Mouse (Mus musculus) hindbrain, embryonic 12.5 days (tissue): Measurements from ENCODE around the gene Tnfaip1. TPM values are rescaled to one million over a fixed set of nuclear protein-coding genes. Genes with fewer than 3 reads are reported as not detected.

ENCODE experiments used
- ATAC-seq: fragments of 200-750 bp; cut with Nextera tagmentation; 2 replicates; pipeline ENCODE4 v1.8.0; 2017; ENCODE audit warnings: moderate TSS enrichment; ENCODE audit not compliant: low FRiP score
- H3K27ac ChIP-seq: fragments of 300-500 bp; sonication (generic); 2 replicates; pipeline ENCODE4 v1.5.1; 2016; ENCODE audit warnings: mild to moderate bottlenecking
- H3K27me3 ChIP-seq: fragments of 300-500 bp; sonication (generic); 2 replicates; pipeline ENCODE4 v1.6.1; 2016; ENCODE audit warnings: mild to moderate bottlenecking
- H3K36me3 ChIP-seq: fragments of 300-500 bp; sonication (generic); 2 replicates; pipeline ENCODE4 v1.6.1; 2016; ENCODE audit warnings: mild to moderate bottlenecking
- H3K4me1 ChIP-seq: fragments of 300-500 bp; sonication (generic); 2 replicates; pipeline ENCODE4 v1.6.1; 2016
- H3K4me2 ChIP-seq: fragments of 300-500 bp; sonication (generic); replicated peaks from 2 replicates; pipeline ENCODE4 v1.6.1; 2016; ENCODE audit warnings: mild to moderate bottlenecking
- H3K4me3 ChIP-seq: fragments of 300-500 bp; sonication (generic); 2 replicates; pipeline ENCODE4 v1.5.1; 2016; ENCODE audit warnings: mild to moderate bottlenecking
- H3K9ac ChIP-seq: fragments of 300-500 bp; sonication (generic); 2 replicates; pipeline ENCODE4 v1.6.1; 2016; ENCODE audit warnings: mild to moderate bottlenecking, moderate library complexity
- H3K9me3 ChIP-seq: fragments of 300-500 bp; sonication (generic); replicated peaks from 2 replicates; pipeline ENCODE4 v1.6.1; 2016; ENCODE audit warnings: mild to moderate bottlenecking
- whole genome bisulfite sequencing: fragments of 180-500 bp; shearing (Covaris S2); methylation state at CpG from one replicate; pipeline ENCODE4 v1.1.7; 2016; 5-methylcytosine and 5-hydroxymethylcytosine counted together
- polyA plus RNA-seq: library from polyadenylated mRNA; unstranded; fragments of >200 nt; fragmentation: Nextera tagmentation; extraction: Ambion mirVana; gene quantifications from 2 replicates; pipeline ENCODE4 v1.2.1, GENCODE M21; 2016

The Tnfaip1 gene
- polyA plus RNA-seq, 1 experiment from 2014 or later = 61.4 TPM

GRCm38 (mm10) chr11:78512025-78512957 lies 23.8 kb downstream of the Tnfaip1 start, which contains the start of the genes Tmem199 and Poldip2:
Gene Tmem199 (minus strand): TSS chr11:78512172.
Gene Poldip2 (plus strand): TSS chr11:78512193.
- Histone ChIP-seq H3K36me3 (peaks cover 44% of the 10 kb centered on the region), H3K4me1 (peaks cover 19% of the 10 kb centered on the region), H3K9ac (peak within 1 kb of the TSS; percentile 94), H3K27me3 (no peaks in the 10 kb centered on the region), H3K4me3 (peak within 1 kb of the TSS; percentile 75), H3K27ac (peak within 1 kb of the TSS; percentile 81), H3K4me2 (peak within 1 kb of the TSS; percentile 85), H3K9me3 (no peaks in the 10 kb centered on the region)
- peak; percentile 95 for ATAC-seq
- under 1% methylated on average over 67 of the region's 67 CpGs for WGBS

GRCm38 (mm10) chr11:78509148-78509547 lies 27.0 kb downstream of the Tnfaip1 start:
- no peak overlapping the region for H3K4me2 ChIP-seq
- no peak for ATAC-seq
- 84% methylated on average over 5 of the region's 5 CpGs for WGBS
- no peak overlapping the region for H3K27ac ChIP-seq
- H3K36me3 ChIP-seq = peaks cover 31% of the 10 kb centered on the region
- no peak overlapping the region for H3K9ac ChIP-seq
- no peaks in the 10 kb centered on the region for H3K27me3 ChIP-seq
- H3K4me1 ChIP-seq = peaks cover 19% of the 10 kb centered on the region
- H3K4me3 ChIP-seq = no peak overlapping the region
- no peaks in the 10 kb centered on the region for H3K9me3 ChIP-seq

- H3K4me3 ChIP-seq = no peak overlapping the region
- no peak overlapping the region for H3K9ac ChIP-seq
- no peak overlapping the region for H3K4me2 ChIP-seq
- H3K27ac ChIP-seq = no peak overlapping the region
- WGBS = 85% methylated on average over 3 of the region's 3 CpGs
- ATAC-seq = no peak
- no peaks in the 10 kb centered on the region for H3K9me3 ChIP-seq
- H3K36me3 ChIP-seq = peaks cover 31% of the 10 kb centered on the region
- no peaks in the 10 kb centered on the region for H3K4me1 ChIP-seq
- peaks cover 7% of the 10 kb centered on the region; the same call in 1 of the 2 replicates for H3K27me3 ChIP-seq
Observed at GRCm38 (mm10) chr11:78505430-78505829, 30.7 kb downstream of the Tnfaip1 start.

GRCm38 (mm10) chr11:78502909-78503650 lies 33.1 kb downstream of the Tnfaip1 start, which contains the start of gene Sebox:
Gene Sebox (plus strand): TSS chr11:78503447.
- ATAC-seq = no peak
- Histone ChIP-seq H3K36me3 (peaks cover 21% of the 10 kb centered on the region), H3K27ac (no peak within 1 kb of the TSS), H3K4me3 (no peak within 1 kb of the TSS), H3K27me3 (peaks cover 22% of the 10 kb centered on the region), H3K4me2 (no peak within 1 kb of the TSS), H3K4me1 (peaks cover 4% of the 10 kb centered on the region), H3K9ac (no peak within 1 kb of the TSS), H3K9me3 (no peaks in the 10 kb centered on the region)
- 71% methylated on average over 7 of the region's 7 CpGs for WGBS

- H3K9ac ChIP-seq = no peak overlapping the region
- H3K9me3 ChIP-seq = no peaks in the 10 kb centered on the region
- peaks cover 6% of the 10 kb centered on the region for H3K36me3 ChIP-seq
- H3K4me3 ChIP-seq = no peak overlapping the region
- no peak overlapping the region for H3K4me2 ChIP-seq
- H3K27ac ChIP-seq = no peak overlapping the region
- no peak for ATAC-seq
- whole genome bisulfite sequencing = 76% methylated on average over 20 of the region's 20 CpGs
- peaks cover 22% of the 10 kb centered on the region for H3K27me3 ChIP-seq
- peaks cover 12% of the 10 kb centered on the region for H3K4me1 ChIP-seq
Observed at GRCm38 (mm10) chr11:78501529-78501928, 34.6 kb downstream of the Tnfaip1 start.

- 78% methylated on average over 9 of the region's 9 CpGs for WGBS
- Histone ChIP-seq H3K4me1 (peaks cover 20% of the 10 kb centered on the region), H3K27me3 (peaks cover 28% of the 10 kb centered on the region), H3K4me2 (peak overlapping the region; percentile 3; the same call in 1 of the 2 replicates), H3K27ac (no peak overlapping the region), H3K36me3 (no peaks in the 10 kb centered on the region), H3K9ac (0 out of 2 replicates have a peak overlapping the region, but pooled peaks have one; percentile 4), H3K9me3 (no peaks in the 10 kb centered on the region), H3K4me3 (no peak overlapping the region)
- ATAC-seq = no peak
Observed at GRCm38 (mm10) chr11:78500623-78501202, 35.4 kb downstream of the Tnfaip1 start.

- WGBS = 50% methylated on average over 16 of the region's 16 CpGs
- no peak overlapping the region for H3K27ac ChIP-seq
Observed at GRCm38 (mm10) chr11:78499543-78499942, 36.6 kb downstream of the Tnfaip1 start.

GRCm38 (mm10) chr11:78499004-78499403 lies 37.1 kb downstream of the Tnfaip1 start, which contains the start of gene Vtn:
Gene Vtn (plus strand): TSS chr11:78499091.
- WGBS = 35% methylated on average over 7 of the region's 7 CpGs
- H3K9me3 ChIP-seq = no peaks in the 10 kb centered on the region

More at GRCm38 (mm10) chr11:78499543-78499942, 36.6 kb downstream of the Tnfaip1 start:
- no peaks in the 10 kb centered on the region for H3K36me3 ChIP-seq
- H3K4me1 ChIP-seq = peaks cover 26% of the 10 kb centered on the region
- no peak overlapping the region for H3K4me2 ChIP-seq
- no peak overlapping the region for H3K9ac ChIP-seq
- 0 out of 2 replicates have a peak overlapping the region, but pooled peaks have one; percentile 1 for H3K4me3 ChIP-seq
- no peak for ATAC-seq
- no peaks in the 10 kb centered on the region for H3K9me3 ChIP-seq
- H3K27me3 ChIP-seq = peaks cover 38% of the 10 kb centered on the region

GRCm38 (mm10) chr11:78497544-78498522 lies 38.3 kb downstream of the Tnfaip1 start, which contains the start of gene Sarm1:
Gene Sarm1 (minus strand): TSS chr11:78497754.
- peak within 1 kb of the TSS; percentile 75 for H3K4me3 ChIP-seq
- H3K9ac ChIP-seq = peak within 1 kb of the TSS; percentile 89
- ATAC-seq = peak; percentile 96
- peak within 1 kb of the TSS; percentile 95 for H3K27ac ChIP-seq
- H3K9me3 ChIP-seq = no peaks in the 10 kb centered on the region
- 4% methylated on average over 36 of the region's 36 CpGs for WGBS
- H3K27me3 ChIP-seq = peaks cover 43% of the 10 kb centered on the region
- no peaks in the 10 kb centered on the region for H3K36me3 ChIP-seq
- H3K4me2 ChIP-seq = peak within 1 kb of the TSS; percentile 92
- H3K4me1 ChIP-seq = peaks cover 26% of the 10 kb centered on the region

More at GRCm38 (mm10) chr11:78499004-78499403, 37.1 kb downstream of the Tnfaip1 start, which contains the start of gene Vtn:
- Histone ChIP-seq H3K9ac (peak within 1 kb of the TSS; percentile 59), H3K36me3 (no peaks in the 10 kb centered on the region), H3K27me3 (peaks cover 43% of the 10 kb centered on the region), H3K4me2 (peak within 1 kb of the TSS; percentile 92), H3K4me1 (peaks cover 26% of the 10 kb centered on the region), H3K4me3 (peak within 1 kb of the TSS; percentile 75), H3K27ac (peak within 1 kb of the TSS; percentile 95)
- ATAC-seq = no peak

GRCm38 (mm10) chr11:78497071-78497541 lies 39.0 kb downstream of the Tnfaip1 start:
- Histone ChIP-seq H3K27me3 (peaks cover 43% of the 10 kb centered on the region), H3K9me3 (no peaks in the 10 kb centered on the region), H3K4me2 (peak overlapping the region; percentile 92), H3K36me3 (no peaks in the 10 kb centered on the region), H3K9ac (peak overlapping the region; percentile 89), H3K4me3 (peak overlapping the region; percentile 75), H3K4me1 (peaks cover 26% of the 10 kb centered on the region), H3K27ac (peak overlapping the region; percentile 95)
- peak; percentile 80 for ATAC-seq
- under 1% methylated on average over 44 of the region's 44 CpGs for WGBS
